Mouse (Mus musculus) MEL (cell line): ENCODE measurements at regions not wholly inside any gene's neighbourhood (a gene's known extent, or its start where the extent isn't known, plus 50 kb on each side); places are given as distances from the start of the nearest gene placed in this dataset.

Experiments used
- BHLHE40 ChIP-seq: IDR thresholded peaks from 2 replicates; pipeline ENCODE4 v1.6.1; 2012; ENCODE audit warnings: low read depth, mild to moderate bottlenecking, inconsistent platforms, low read length, improper control_type of control experiment, borderline replicate concordance
- CTCF ChIP-seq, 3 experiments: IDR thresholded peaks in 2 of 3; conservative IDR thresholded peaks in 1 of 3; 2 replicates each; pipeline ENCODE4 v1.5.1; 2011 to 2012; ENCODE audit warnings: low read length in 3 of 3, low read depth in 2 of 3, mild to moderate bottlenecking in 2 of 3, improper control_type of control experiment in 1 of 3, inconsistent platforms in 1 of 3, mixed read lengths in 1 of 3, moderate library complexity in 1 of 3; ENCODE audit not compliant: control insufficient read depth in 1 of 3, insufficient read depth in 1 of 3, poor library complexity in 1 of 3, severe bottlenecking in 1 of 3
- E2F4 ChIP-seq: IDR thresholded peaks from 2 replicates; pipeline ENCODE4 v1.6.1; 2011; ENCODE audit warnings: low read depth, low read length, improper control_type of control experiment, borderline replicate concordance
- EP300 ChIP-seq, 2 experiments: IDR thresholded peaks; 2 replicates each; pipeline ENCODE4 v1.6.1; 2011; ENCODE audit warnings: improper control_type of control experiment in 2 of 2, low read length in 2 of 2, low read depth in 1 of 2, mild to moderate bottlenecking in 1 of 2
- ETS1 ChIP-seq: IDR thresholded peaks from 2 replicates; pipeline ENCODE4 v1.6.1; 2012; ENCODE audit warnings: low read depth, mild to moderate bottlenecking, inconsistent platforms, low read length, improper control_type of control experiment, moderate library complexity
- GATA1 ChIP-seq: IDR thresholded peaks from 2 replicates; pipeline ENCODE4 v1.6.1; 2011; ENCODE audit warnings: low read depth, low read length, improper control_type of control experiment
- MAFK ChIP-seq: IDR thresholded peaks from 2 replicates; pipeline ENCODE4 v1.6.1; 2011; ENCODE audit warnings: low read depth, mild to moderate bottlenecking, low read length, improper control_type of control experiment, borderline replicate concordance
- MEF2A ChIP-seq: IDR thresholded peaks from 2 replicates; pipeline ENCODE4 v1.6.1; 2014; ENCODE audit warnings: low read depth, mild to moderate bottlenecking, inconsistent platforms, low read length, improper control_type of control experiment; ENCODE audit not compliant: poor library complexity, insufficient replicate concordance, severe bottlenecking; ENCODE audit errors: extremely low read depth
- RAD21 ChIP-seq: IDR thresholded peaks from 2 replicates; pipeline ENCODE4 v1.6.1; 2011; ENCODE audit warnings: mild to moderate bottlenecking, low read depth, low read length, improper control_type of control experiment
- ZNF384 ChIP-seq: IDR thresholded peaks from 2 replicates; pipeline ENCODE4 v1.6.1; 2012; ENCODE audit warnings: low read depth, mild to moderate bottlenecking, inconsistent platforms, low read length, improper control_type of control experiment

GRCm38 (mm10) chr14:31978196-31978595 lies 50.6 kb upstream of the Galnt15 start:
- TF ChIP-seq ZNF384 (no peak), MEF2A (no peak), BHLHE40 (no peak), GATA1 (no peak), RAD21 (no peak), E2F4 (no peak), MAFK (no peak), CTCF (IDR thresholded peaks at IDR 0.05 in 2 of 3, conservative IDR thresholded peaks at IDR 0.05 in 1 of 3; ENCODE audit: control insufficient read depth in 1 of 3, insufficient read depth in 1 of 3, low read depth in 2 of 3, low read length in 3 of 3, poor library complexity in 1 of 3, severe bottlenecking in 1 of 3) (no peak), ETS1 (no peak), EP300 (IDR thresholded peaks at IDR 0.05; ENCODE audit: low read depth in 1 of 2, low read length in 2 of 2) (no peak)
